Mouse (Mus musculus): Measurements from ENCODE around the gene Atp2a2.

The Atp2a2 gene

DNA sequence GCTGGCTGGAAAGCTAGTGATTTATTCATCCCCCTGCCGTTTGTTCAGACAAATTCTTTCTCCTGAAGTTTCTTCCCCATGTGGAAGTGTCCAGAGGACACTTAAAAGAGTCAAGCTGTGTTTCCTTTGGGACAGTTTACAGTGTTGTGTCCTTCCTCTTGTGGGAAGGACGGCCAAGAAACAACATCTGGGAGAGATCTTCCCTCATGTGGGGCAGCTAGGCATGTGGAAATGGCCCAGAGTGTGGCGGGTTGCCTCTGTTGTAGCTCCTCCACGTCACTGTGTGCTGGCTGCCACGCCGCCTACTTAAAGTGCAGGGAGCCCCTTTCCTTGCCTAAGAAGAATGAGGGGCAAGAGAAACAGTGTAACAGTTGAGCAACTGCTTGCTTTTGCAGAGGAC is 89.2 kb downstream of the Atp2a2 start:
- in situ Hi-C loops (cut with MboI, MseI) = no loop called here

DNA sequence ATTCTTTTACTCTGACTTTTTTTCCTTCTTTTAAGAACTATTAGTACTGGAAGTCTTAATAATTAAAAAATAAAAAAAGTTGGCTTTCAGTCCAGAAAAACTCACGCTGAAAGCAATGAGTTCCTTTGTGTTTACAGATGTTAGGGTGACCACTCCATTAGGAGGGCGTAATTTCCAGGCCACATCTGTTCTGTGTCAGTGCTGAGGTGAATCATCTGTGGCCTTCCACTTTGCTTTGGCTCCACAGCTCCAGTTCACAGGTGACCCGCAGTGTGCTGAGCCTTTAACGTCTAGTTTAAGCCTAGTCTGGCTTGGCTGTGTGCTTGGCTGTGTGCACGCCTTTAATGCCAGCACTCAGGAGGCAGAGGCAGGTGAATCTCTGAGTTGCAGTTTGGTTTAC is 90.1 kb downstream of the Atp2a2 start:
- in situ Hi-C loops (cut with MboI, MseI) = no loop called here

DNA sequence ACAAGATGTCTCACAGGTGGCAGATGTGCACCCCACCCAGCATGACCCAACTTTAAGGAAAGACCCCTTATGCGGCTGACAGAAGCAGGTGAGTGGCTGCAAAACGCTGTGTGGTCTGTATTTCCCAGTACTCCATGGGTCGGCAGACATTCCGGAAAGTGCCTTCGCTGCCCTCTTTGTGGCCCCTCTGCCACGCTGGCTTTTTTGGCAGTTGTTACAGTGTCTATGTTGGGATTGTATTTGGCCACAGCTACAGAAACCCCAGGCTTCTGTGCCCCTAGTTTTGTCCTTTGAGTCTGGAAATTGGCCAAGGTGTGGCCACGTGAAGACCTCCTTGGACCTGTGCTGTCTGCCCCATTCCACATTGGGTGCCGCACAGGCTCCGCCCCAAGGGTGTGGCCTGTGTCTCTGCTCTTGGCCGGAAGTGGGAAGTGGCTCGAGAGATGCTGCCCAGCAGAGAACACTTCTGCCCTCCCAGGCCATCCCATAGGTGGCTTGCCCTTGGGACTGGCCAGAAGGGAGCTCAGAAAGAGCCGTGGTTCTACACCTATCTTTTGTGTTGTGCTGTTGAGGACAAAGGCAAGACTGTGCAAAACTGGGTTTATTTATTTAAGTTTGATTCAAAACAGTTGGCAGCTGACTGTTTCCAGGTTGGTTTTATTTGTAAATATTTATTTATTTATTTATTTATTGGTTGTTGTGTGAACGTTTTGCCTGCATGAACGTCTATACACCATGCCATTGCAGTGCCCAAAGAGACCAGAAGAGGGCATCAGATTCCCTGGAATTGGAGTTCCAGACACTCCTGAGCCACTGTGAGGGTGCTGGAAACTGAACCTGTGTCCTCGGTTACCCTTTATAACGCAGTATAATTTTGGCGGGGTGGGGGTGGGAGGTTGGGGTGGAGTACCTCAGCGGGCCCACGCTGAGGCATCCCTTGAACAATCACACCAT is 92.1 kb downstream of the Atp2a2 start:
- in situ Hi-C loops (cut with MboI, MseI) = no loop called here

DNA sequence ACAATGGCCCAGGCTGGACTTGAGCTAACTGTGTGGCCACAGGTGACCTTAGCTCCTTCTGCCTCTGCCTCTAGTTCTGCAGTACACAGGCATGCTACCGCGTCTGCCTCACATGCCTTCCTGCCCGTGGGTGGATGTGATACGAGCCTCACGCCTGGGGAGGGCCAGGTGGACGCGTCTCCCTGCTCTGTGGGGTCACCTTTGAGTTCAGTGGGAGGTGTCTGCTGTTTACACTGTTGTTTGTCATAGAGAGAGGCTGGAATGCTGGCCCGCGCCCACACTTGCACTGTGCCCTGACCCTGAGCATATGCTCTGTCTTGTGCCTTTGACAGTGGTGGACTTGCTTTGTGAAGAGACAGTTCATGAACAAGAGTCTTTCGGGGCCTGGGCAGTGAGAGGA is 96.5 kb downstream of the Atp2a2 start:
- in situ Hi-C loops (cut with MboI, MseI) = no loop called here
